Mouse (Mus musculus) neural tube, embryonic 11.5 days (tissue): ENCODE results near the gene Bnc2. TPM values are rescaled to one million over a fixed set of nuclear protein-coding genes. Genes with fewer than 3 reads are reported as not detected.

Source experiments
- ATAC-seq: fragments of 200-750 bp; cut with Nextera tagmentation; 2 replicates; pipeline ENCODE4 v1.8.0; 2017; ENCODE audit warnings: moderate number of reproducible peaks, mild to moderate bottlenecking, moderate TSS enrichment, moderate library complexity; ENCODE audit not compliant: insufficient read depth, low FRiP score, low TSS enrichment
- DNase-seq: peaks from one replicate; pipeline ENCODE4 v3.0.0-alpha.2; 2015; ENCODE audit warnings: low spot score
- H3K27ac ChIP-seq: fragments of 300-500 bp; sonication (generic); 2 replicates; pipeline ENCODE4 v1.5.1; 2014; ENCODE audit warnings: low read depth, mild to moderate bottlenecking, low read length
- H3K27me3 ChIP-seq: fragments of 300-500 bp; sonication (generic); 2 replicates; pipeline ENCODE4 v1.6.1; 2014; ENCODE audit warnings: mild to moderate bottlenecking, low read length, mixed read lengths; ENCODE audit not compliant: control insufficient read depth, insufficient read depth
- H3K36me3 ChIP-seq: fragments of 300-500 bp; sonication (generic); 2 replicates; pipeline ENCODE4 v1.6.1; 2014; ENCODE audit warnings: mild to moderate bottlenecking, low read length, moderate library complexity, mixed read lengths; ENCODE audit not compliant: control insufficient read depth, insufficient read depth
- H3K4me1 ChIP-seq: fragments of 300-500 bp; sonication (generic); 2 replicates; pipeline ENCODE4 v1.6.1; 2014; ENCODE audit warnings: low read length, mixed read lengths; ENCODE audit not compliant: control insufficient read depth, insufficient read depth
- H3K4me2 ChIP-seq: fragments of 300-500 bp; sonication (generic); 2 replicates; pipeline ENCODE4 v1.6.1; 2014; ENCODE audit warnings: low read depth, mild to moderate bottlenecking, moderate library complexity
- H3K4me3 ChIP-seq: fragments of 300-500 bp; sonication (generic); 2 replicates; pipeline ENCODE4 v1.5.1; 2014; ENCODE audit warnings: low read depth, low read length
- H3K9ac ChIP-seq: fragments of 300-500 bp; sonication (generic); 2 replicates; pipeline ENCODE4 v1.6.1; 2014; ENCODE audit warnings: mild to moderate bottlenecking, low read length
- H3K9me3 ChIP-seq: fragments of 300-500 bp; sonication (generic); 2 replicates; pipeline ENCODE4 v1.6.1; 2016; ENCODE audit warnings: low read length; ENCODE audit not compliant: control insufficient read depth
- WGBS: fragments of 180-500 bp; shearing (Covaris S2); extraction: QIAGEN DNeasy Blood & Tissue Kit; methylation state at CpG from one replicate; pipeline ENCODE4 v1.1.7; 2014; 5-methylcytosine and 5-hydroxymethylcytosine counted together
- polyA plus RNA-seq: library from polyadenylated mRNA; unstranded; fragments of >200 nt; fragmentation: Nextera tagmentation; extraction: Ambion mirVana; gene quantifications from 2 replicates; pipeline ENCODE4 v1.2.1, GENCODE M21; 2014

Bnc2 gene
- polyA plus RNA-seq, 1 experiment from 2014 or later, result 12.8 TPM

DNA sequence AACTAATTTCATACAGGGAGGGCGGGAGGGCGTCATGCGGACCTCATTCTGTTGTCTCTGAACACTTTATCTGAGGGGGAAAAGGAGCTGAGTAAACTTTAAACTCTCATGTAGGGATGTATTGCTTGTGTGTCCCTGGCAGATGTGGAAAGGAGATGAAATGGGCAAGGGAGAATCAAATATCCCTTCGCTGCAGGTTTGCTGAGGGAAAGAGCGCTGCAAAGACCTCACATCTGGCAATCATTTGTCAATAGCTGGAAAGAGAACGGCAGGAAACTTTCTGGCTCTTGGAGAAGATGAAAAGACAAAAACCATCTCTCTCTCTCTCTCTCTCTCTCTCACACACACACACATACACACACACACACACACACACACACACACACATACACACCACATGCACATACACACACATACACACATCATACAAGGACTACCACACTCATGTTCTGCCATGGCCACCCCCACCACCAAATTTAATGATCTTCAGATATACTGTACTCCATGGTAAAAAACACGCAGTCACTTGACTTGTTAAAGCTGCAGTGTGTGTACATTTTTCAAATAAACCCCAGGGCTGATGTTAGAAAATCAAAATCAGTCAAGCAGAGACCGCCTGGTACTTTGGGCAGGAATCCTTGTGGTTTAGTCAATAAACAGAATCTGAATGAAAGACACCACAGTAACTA lies 172.3 kb downstream of the Bnc2 start:
- Histone ChIP-seq H3K4me3 (no peak overlapping the region), H3K36me3 (no peaks in the 10 kb centered on the region), H3K9ac (no peak overlapping the region), H3K4me1 (no peaks in the 10 kb centered on the region), H3K27ac (no peak overlapping the region), H3K9me3 (no peaks in the 10 kb centered on the region), H3K4me2 (no peak overlapping the region), H3K27me3 (no peaks in the 10 kb centered on the region)
- ATAC-seq (no peak), DNase-seq (no peak)
- 62% methylated on average over 8 of the region's 8 CpGs for WGBS

DNA sequence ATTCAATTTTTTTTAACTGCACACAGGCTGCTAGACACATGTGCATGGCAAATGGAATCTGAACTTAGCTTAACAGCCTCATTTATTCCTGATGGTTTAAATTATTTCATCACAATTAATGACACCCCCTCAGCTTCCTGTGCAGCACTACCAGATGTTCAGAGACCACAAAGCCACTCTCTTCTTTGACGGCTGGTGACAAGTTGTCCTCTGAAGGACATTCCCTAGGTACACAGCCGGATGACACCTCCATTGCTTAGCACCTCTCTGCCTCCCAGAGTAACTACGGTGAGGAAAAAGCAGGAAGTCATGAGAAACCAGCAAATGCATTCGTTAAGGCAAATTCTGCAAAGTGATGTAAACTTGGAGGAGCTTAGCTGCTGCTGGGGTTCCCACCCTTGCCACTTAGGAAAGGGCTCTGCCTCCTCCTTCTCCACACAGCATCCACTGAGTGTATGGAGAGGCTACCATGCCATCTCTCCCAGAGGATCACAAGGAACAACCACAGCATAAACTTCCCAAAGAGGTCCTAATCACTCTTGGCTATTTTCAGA lies 174.2 kb downstream of the Bnc2 start:
- WGBS, result 49% methylated on average over 4 of the region's 4 CpGs
- H3K4me1 ChIP-seq, result no peaks in the 10 kb centered on the region
- no peak overlapping the region for H3K4me2 ChIP-seq
- no peak overlapping the region for H3K27ac ChIP-seq
- DNase-seq, result no peak
- no peaks in the 10 kb centered on the region for H3K9me3 ChIP-seq
- H3K4me3 ChIP-seq, result no peak overlapping the region
- no peaks in the 10 kb centered on the region for H3K27me3 ChIP-seq
- no peaks in the 10 kb centered on the region for H3K36me3 ChIP-seq
- no peak overlapping the region for H3K9ac ChIP-seq
- ATAC-seq, result no peak

DNA sequence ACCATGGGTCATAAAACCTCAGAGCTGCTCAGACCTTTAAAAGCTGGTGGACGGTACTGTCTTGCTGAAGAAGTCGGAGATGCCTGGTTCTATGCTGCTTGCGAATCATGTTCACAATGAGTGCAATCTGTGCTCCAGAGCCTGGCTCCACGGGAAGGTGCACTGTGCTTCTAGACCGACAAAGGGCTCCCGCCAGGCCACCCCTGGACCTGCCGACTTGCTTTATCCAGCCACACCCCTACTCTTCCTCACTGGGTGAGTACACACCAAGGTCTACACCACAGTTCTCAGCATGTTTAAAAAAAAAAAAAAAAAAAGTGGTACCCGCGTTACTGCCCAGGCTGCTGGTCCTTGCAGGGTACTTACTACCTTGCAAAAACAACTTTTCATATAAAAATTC lies 174.8 kb downstream of the Bnc2 start:
- H3K27me3 ChIP-seq, result no peaks in the 10 kb centered on the region
- no peak overlapping the region for H3K27ac ChIP-seq
- H3K4me1 ChIP-seq, result no peaks in the 10 kb centered on the region
- H3K36me3 ChIP-seq, result no peaks in the 10 kb centered on the region
- H3K9me3 ChIP-seq, result no peaks in the 10 kb centered on the region
- H3K4me3 ChIP-seq, result no peak overlapping the region
- WGBS, result 58% methylated on average over 9 of the region's 9 CpGs
- no peak for ATAC-seq
- no peak overlapping the region for H3K4me2 ChIP-seq
- no peak for DNase-seq
- no peak overlapping the region for H3K9ac ChIP-seq

DNA sequence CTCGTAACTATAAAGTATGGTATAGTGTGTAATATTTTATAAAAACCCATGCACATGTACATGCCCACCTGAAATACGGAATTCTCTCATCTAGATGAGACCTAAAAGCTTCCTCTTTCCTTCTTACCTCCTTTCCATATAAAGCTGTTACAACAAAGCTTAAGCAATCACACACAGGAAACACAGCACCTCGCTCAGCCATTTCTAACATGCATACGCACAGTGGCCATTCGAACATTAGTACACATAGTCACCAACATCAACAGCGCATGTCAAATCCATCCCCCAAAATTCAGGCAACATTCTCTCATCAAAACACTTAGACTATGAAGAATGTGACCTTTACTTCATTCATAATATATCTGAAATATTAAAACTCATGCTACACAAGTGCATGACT lies 176.6 kb downstream of the Bnc2 start:
- Histone ChIP-seq H3K4me2 (no peak overlapping the region), H3K27me3 (no peaks in the 10 kb centered on the region)
- 92% methylated on average over 6 of the region's 6 CpGs for WGBS

DNA sequence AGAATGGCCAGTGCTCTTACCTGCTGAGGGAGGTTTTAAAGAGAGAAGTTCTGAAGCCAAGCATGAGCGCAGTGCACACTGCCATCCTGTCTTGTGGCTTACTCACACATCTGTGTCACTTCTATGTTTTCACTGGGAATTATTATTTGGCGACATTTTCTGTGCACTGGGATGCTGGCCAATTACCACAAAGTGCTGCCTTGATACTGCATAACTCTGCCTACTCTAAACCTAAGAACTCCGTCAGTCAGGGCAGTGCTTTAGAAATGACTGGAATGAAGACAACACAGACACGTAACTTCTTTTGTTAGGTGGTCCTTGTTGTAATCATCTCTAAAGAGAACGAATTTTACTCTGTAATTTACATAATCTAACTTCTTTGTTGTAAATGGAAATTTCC lies 186.8 kb downstream of the Bnc2 start:
- no peak for ATAC-seq
- no peaks in the 10 kb centered on the region for H3K4me1 ChIP-seq
- H3K9ac ChIP-seq, result no peak overlapping the region
- no peaks in the 10 kb centered on the region for H3K27me3 ChIP-seq
- DNase-seq, result no peak
- no peak overlapping the region for H3K4me2 ChIP-seq
- no peak overlapping the region for H3K4me3 ChIP-seq
- no peaks in the 10 kb centered on the region for H3K9me3 ChIP-seq
- no peak overlapping the region for H3K27ac ChIP-seq
- WGBS, result 84% methylated on average over 5 of the region's 5 CpGs
- H3K36me3 ChIP-seq, result no peaks in the 10 kb centered on the region

More for the DNA sequence above, 176.6 kb downstream of the Bnc2 start:
- ATAC-seq (no peak), DNase-seq (no peak)
- Histone ChIP-seq H3K4me1 (no peaks in the 10 kb centered on the region), H3K36me3 (no peaks in the 10 kb centered on the region), H3K27ac (no peak overlapping the region), H3K9me3 (no peaks in the 10 kb centered on the region), H3K9ac (no peak overlapping the region), H3K4me3 (no peak overlapping the region)

DNA sequence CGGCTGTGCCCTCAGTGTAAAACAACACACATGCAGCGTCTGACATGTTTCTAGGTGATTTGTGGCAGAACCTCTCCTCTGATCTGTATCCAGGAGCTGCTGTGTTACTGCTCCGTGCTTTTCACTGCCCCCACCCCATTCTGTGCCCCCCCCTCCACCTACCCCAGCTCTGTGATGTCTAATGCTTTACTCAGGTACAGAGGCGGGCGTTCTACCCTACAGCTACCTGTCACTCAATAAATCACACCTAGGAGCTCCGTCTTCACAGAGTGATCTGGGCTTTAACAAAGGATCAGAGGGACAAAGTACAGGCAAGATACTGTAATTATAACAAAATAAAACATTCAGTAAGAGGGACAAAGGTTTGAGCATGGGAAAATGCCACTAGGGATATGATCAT lies 192.4 kb downstream of the Bnc2 start:
- H3K4me2 ChIP-seq, result no peak overlapping the region
- WGBS, result 43% methylated on average over 6 of the region's 6 CpGs
- DNase-seq (no peak), ATAC-seq (no peak; the same call in 1 of the 2 replicates)
- no peaks in the 10 kb centered on the region for H3K36me3 ChIP-seq
- no peaks in the 10 kb centered on the region for H3K9me3 ChIP-seq
- no peak overlapping the region for H3K9ac ChIP-seq
- no peak overlapping the region for H3K4me3 ChIP-seq
- H3K27me3 ChIP-seq, result no peaks in the 10 kb centered on the region
- no peak overlapping the region for H3K27ac ChIP-seq
- peaks cover 3% of the 10 kb centered on the region for H3K4me1 ChIP-seq

DNA sequence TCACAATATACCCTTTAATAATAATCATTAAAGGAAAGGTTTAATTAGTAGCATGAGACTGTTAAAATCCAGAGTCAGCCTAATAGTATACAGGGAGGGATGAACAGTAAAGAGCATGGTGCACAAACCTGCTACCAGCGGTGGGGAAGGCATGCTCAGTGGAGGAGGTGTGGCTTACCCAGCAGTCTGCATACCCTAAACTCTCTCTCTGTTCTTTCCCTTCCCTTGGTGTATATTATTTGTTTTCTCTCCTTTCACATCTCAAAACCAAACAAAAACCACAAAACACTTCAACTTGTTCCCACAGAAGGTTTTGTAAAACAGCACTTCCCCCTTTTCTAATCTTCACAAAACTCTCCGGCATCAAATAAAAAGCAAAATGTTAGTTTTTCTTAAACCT lies 202.4 kb downstream of the Bnc2 start:
- no peak overlapping the region for H3K4me3 ChIP-seq
- H3K9ac ChIP-seq, result no peak overlapping the region
- no peak for ATAC-seq
- no peaks in the 10 kb centered on the region for H3K27me3 ChIP-seq
- no peaks in the 10 kb centered on the region for H3K9me3 ChIP-seq
- WGBS, result 87% methylated on average over 2 of the region's 2 CpGs
- no peak overlapping the region for H3K4me2 ChIP-seq
- no peak overlapping the region for H3K27ac ChIP-seq
- no peak for DNase-seq
- no peaks in the 10 kb centered on the region for H3K4me1 ChIP-seq
- H3K36me3 ChIP-seq, result no peaks in the 10 kb centered on the region

DNA sequence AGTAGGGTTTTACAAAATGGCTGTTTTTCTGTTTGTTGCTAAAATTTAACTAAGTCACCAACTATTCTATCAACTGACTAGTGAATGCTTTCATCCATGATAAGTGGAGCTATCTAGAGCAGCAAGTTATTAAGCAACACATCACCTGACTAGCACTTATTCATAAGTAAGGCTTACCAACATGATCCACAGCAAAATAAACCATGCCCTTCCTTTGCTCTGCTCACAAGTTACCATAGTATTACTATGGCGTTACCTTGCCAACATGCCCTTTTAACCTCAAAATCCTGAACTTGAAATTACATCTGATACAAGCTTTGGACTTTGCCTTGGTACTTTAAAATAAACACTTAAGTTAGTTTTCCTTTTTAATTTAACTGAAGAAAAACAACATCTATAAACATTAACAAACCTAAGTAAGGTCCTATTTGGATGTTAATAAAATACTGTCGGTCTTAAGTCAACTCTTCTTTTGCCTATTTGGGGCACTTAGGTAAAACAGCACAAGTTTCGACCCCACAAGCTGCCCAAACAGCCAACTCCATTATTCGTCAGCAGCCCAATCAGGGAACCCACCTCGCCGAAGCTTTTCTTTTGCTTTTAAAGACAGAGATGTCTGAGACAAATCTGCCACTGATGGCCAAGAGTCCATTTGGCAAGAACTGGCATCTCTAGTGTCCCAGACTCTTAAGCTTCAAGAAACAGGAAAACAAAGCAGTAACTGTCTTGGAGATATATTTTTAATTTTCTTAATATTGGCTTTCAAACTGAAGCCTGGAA lies 204.8 kb downstream of the Bnc2 start:
- no peaks in the 10 kb centered on the region for H3K36me3 ChIP-seq
- no peak for DNase-seq
- H3K4me2 ChIP-seq, result no peak overlapping the region
- H3K4me3 ChIP-seq, result no peak overlapping the region
- WGBS, result 84% methylated on average over 6 of the region's 6 CpGs
- no peaks in the 10 kb centered on the region for H3K27me3 ChIP-seq
- H3K9ac ChIP-seq, result no peak overlapping the region
- H3K4me1 ChIP-seq, result no peaks in the 10 kb centered on the region
- ATAC-seq, result no peak
- no peak overlapping the region for H3K27ac ChIP-seq
- no peaks in the 10 kb centered on the region for H3K9me3 ChIP-seq

DNA sequence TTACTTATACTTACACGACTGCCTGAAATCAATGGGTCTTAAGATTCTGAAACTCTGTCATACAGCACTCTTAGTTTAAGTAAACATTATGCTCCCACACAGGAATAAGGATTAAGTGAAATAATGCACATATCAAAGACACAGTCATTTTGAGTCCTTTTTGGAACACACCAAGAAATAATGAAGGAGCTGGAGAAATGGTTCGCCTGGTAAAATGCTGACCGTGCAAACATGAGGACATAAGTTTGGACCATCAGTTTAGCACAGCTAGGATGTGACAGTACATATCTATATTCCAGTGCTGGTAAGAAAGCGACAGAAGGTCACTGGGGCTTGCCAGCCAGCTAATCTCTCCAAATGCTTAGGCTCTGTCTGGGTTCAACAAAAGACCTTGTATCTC lies 205.7 kb downstream of the Bnc2 start:
- Histone ChIP-seq H3K9ac (no peak overlapping the region), H3K27me3 (no peaks in the 10 kb centered on the region), H3K9me3 (no peaks in the 10 kb centered on the region), H3K27ac (no peak overlapping the region), H3K36me3 (no peaks in the 10 kb centered on the region), H3K4me3 (no peak overlapping the region), H3K4me2 (no peak overlapping the region), H3K4me1 (no peaks in the 10 kb centered on the region)
- WGBS, result 91% methylated on average over 4 of the region's 4 CpGs
- ATAC-seq (no peak), DNase-seq (no peak)
